Mouse (Mus musculus) heart, postnatal 0 days (tissue): ENCODE measurements around the gene Bglap. TPM values are rescaled to one million over a fixed set of nuclear protein-coding genes. Genes with fewer than 3 reads are reported as not detected.
A peak's percentile ranks its signal among the peaks of the same experiment; 100 is the strongest.
"Not testable (repeated sequence)": the region's sequence is repeated elsewhere in the genome, so short reads cannot be mapped to it uniquely, and the experiment has no call there.

Experiments
- ATAC-seq: fragments of 200-750 bp; cut with Nextera tagmentation; 2 replicates; pipeline ENCODE4 v1.8.0; 2017; ENCODE audit warnings: low read depth, moderate number of reproducible peaks, moderate library complexity; ENCODE audit not compliant: insufficient read depth
- DNase-seq: peaks from one replicate; pipeline ENCODE4 v3.0.0-alpha.2; 2016; ENCODE audit warnings: low spot score
- H3K27ac ChIP-seq: fragments of 300-500 bp; sonication (generic); 2 replicates; pipeline ENCODE4 v1.5.1; 2014; ENCODE audit warnings: low read depth, mild to moderate bottlenecking
- H3K27me3 ChIP-seq: fragments of 300-500 bp; sonication (generic); 2 replicates; pipeline ENCODE4 v1.6.1; 2014; ENCODE audit warnings: low read length, mixed read lengths; ENCODE audit not compliant: control insufficient read depth, insufficient read depth
- H3K36me3 ChIP-seq: fragments of 300-500 bp; sonication (generic); replicated peaks from 2 replicates; pipeline ENCODE4 v1.6.1; 2014; ENCODE audit warnings: low read length, mixed read lengths; ENCODE audit not compliant: control insufficient read depth, insufficient read depth
- H3K4me1 ChIP-seq: fragments of 300-500 bp; sonication (generic); 2 replicates; pipeline ENCODE4 v1.6.1; 2014; ENCODE audit warnings: antibody characterized with exemption; ENCODE audit not compliant: control insufficient read depth, insufficient read depth
- H3K4me2 ChIP-seq: fragments of 300-500 bp; sonication (generic); 2 replicates; pipeline ENCODE4 v1.6.1; 2014; ENCODE audit warnings: low read depth, mild to moderate bottlenecking, low read length, moderate library complexity
- H3K4me3 ChIP-seq: fragments of 300-500 bp; sonication (generic); 2 replicates; pipeline ENCODE4 v1.5.1; 2014; ENCODE audit warnings: low read depth, low read length
- H3K9ac ChIP-seq: fragments of 300-500 bp; sonication (generic); replicated peaks from 2 replicates; pipeline ENCODE4 v1.6.1; 2014; ENCODE audit warnings: low read depth, low read length, mixed read lengths
- H3K9me3 ChIP-seq: fragments of 300-500 bp; sonication (generic); replicated peaks from 2 replicates; pipeline ENCODE4 v1.6.1; 2016; ENCODE audit warnings: low read length; ENCODE audit not compliant: control insufficient read depth
- CTCF ChIP-seq: IDR thresholded peaks from 2 replicates; pipeline ENCODE4 v1.5.1; 2016; ENCODE audit warnings: antibody characterized with exemption, control low read depth, low read depth
- EP300 ChIP-seq: IDR thresholded peaks from 2 replicates; pipeline ENCODE4 v1.6.1; 2016; ENCODE audit warnings: antibody characterized with exemption, low read depth
- WGBS: fragments of 180-500 bp; shearing (Covaris S2); extraction: QIAGEN DNeasy Blood & Tissue Kit; methylation state at CpG from one replicate; pipeline ENCODE4 v1.1.7; 2014; 5-methylcytosine and 5-hydroxymethylcytosine counted together
- polyA plus RNA-seq: library from polyadenylated mRNA; unstranded; fragments of >200 nt; fragmentation: Nextera tagmentation; extraction: Ambion mirVana; gene quantifications from 2 replicates; pipeline ENCODE4 v1.2.1, GENCODE M21; 2015
- total RNA-seq: library from RNA; depleted of rRNA; stranded (reverse); fragments of >200 nt; gene quantifications from 2 replicates; pipeline ENCODE4 v1.2.3, GENCODE M21; 2014; ENCODE audit warnings: low replicate concordance

Bglap gene
- total and polyA plus RNA-seq, 2 experiments from 2014 or later: not detected

GRCm38 (mm10) chr3:88393776-88394375 lies 9.6 kb upstream of the Bglap start:
- TF ChIP-seq EP300 (no peak), CTCF (no peak)
- Histone ChIP-seq H3K4me3 (no peak overlapping the region), H3K36me3 (peaks cover 15% of the 10 kb centered on the region), H3K9ac (no peak overlapping the region), H3K4me1 (no peaks in the 10 kb centered on the region), H3K4me2 (no peak overlapping the region), H3K9me3 (no peaks in the 10 kb centered on the region), H3K27me3 (no peaks in the 10 kb centered on the region), H3K27ac (no peak overlapping the region)
- ATAC-seq (0 out of 2 replicates have a peak, but pooled peaks have one; percentile 11), DNase-seq (no peak)
- 81% methylated on average over 9 of the region's 9 CpGs for WGBS

DNA sequence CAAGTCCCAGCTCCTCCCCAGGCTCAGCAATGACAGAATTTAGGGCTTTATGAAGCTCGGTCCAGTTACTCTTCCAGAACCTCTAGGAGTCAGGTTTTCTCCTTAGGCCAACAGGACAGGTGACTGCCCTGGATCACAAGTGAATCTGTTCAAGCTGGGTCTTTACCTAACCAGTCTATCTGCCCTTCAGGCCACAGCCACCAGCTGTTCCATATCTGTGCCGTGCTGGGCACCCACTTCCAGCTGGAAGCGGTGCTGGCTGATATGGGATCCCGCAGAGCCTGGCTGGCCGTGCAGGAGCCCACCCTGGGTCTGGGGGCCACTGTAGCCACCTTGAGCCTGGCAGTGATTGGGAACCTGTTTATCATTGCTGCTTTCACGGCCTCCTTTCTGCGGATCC lies 1.9 kb downstream of the Bglap start:
- not testable (repeated sequence) for H3K36me3 ChIP-seq, H3K4me1 ChIP-seq, DNase-seq, H3K27me3 ChIP-seq, H3K9ac ChIP-seq, H3K27ac ChIP-seq, H3K4me2 ChIP-seq, H3K9me3 ChIP-seq, ATAC-seq, H3K4me3 ChIP-seq
- WGBS: 33% methylated on average over 1 of the region's 7 CpGs

GRCm38 (mm10) chr3:88381389-88382315 lies 2.6 kb downstream of the Bglap start:
- H3K4me1 ChIP-seq, H3K9me3 ChIP-seq, H3K27ac ChIP-seq, H3K9ac ChIP-seq, H3K4me3 ChIP-seq, H3K36me3 ChIP-seq, DNase-seq, H3K4me2 ChIP-seq, H3K27me3 ChIP-seq: not testable (repeated sequence)
- 0 out of 2 replicates have a peak, but pooled peaks have one; percentile 31 for ATAC-seq
- 15% methylated on average over 17 of the region's 22 CpGs for WGBS

DNA sequence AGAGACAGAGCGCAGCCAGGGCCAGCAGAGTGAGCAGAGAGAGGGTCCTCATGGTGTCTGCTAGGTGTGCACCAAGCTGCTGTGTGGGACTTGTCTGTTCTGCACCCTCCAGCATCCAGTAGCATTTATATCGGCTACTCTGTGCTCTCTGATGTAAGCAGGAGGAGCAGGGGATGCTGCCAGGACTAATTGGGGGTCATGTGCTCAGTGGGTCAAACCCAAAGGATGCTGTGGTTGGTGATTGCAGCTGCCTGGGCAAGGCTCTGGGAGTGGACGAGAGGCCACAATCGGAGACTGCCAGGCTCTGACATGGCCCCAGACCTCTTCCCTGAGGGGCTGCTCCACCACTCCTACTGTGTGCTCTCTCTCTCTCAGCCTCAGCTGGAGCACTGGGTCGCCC lies 5.7 kb downstream of the Bglap start, which contains the start of gene Bglap2:
Gene Bglap2, minus strand, starts transcription at position 101 of the 400 bp plus-strand sequence.
- H3K4me3 ChIP-seq, ATAC-seq, H3K9me3 ChIP-seq, H3K4me2 ChIP-seq, H3K36me3 ChIP-seq, H3K27ac ChIP-seq, H3K9ac ChIP-seq, DNase-seq, H3K4me1 ChIP-seq, H3K27me3 ChIP-seq: not testable (repeated sequence)
- 75% methylated on average over 4 of the region's 5 CpGs for WGBS

DNA sequence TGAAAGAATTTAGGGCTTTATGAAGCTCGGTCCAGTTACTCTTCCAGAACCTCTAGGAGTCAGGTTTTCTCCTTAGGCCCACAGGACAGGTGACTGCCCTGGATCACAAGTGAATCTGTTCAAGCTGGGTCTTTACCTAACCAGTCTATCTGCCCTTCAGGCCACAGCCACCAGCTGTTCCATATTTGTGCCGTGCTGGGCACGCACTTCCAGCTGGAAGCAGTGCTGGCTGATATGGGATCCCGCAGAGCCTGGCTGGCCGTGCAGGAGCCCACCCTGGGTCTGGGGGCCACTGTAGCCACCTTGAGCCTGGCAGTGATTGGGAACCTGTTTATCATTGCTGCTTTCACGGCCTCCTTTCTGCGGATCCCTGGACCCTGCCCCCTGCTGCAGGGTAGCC lies 7.6 kb downstream of the Bglap start:
- not testable (repeated sequence) for H3K4me3 ChIP-seq, H3K9me3 ChIP-seq, H3K36me3 ChIP-seq, H3K27ac ChIP-seq, DNase-seq, H3K9ac ChIP-seq, H3K27me3 ChIP-seq, H3K4me1 ChIP-seq
- H3K4me2 ChIP-seq: peak overlapping the region; percentile 33
- 12% methylated on average over 5 of the region's 7 CpGs for WGBS
- peak; percentile 28; the same call in 1 of the 2 replicates for ATAC-seq

- H3K4me1 ChIP-seq, H3K9ac ChIP-seq, H3K27ac ChIP-seq, H3K36me3 ChIP-seq, H3K4me3 ChIP-seq, H3K9me3 ChIP-seq, H3K27me3 ChIP-seq: not testable (repeated sequence)
- H3K4me2 ChIP-seq: peak overlapping the region; percentile 33
- DNase-seq (peak; percentile 35), ATAC-seq (peak; percentile 85)
- WGBS: 12% methylated on average over 16 of the region's 19 CpGs
Observed at GRCm38 (mm10) chr3:88375750-88376626, 8.3 kb downstream of the Bglap start.

- not testable (repeated sequence) for H3K9ac ChIP-seq, DNase-seq, H3K36me3 ChIP-seq, H3K4me1 ChIP-seq, H3K27ac ChIP-seq, ATAC-seq, H3K9me3 ChIP-seq, H3K4me2 ChIP-seq, H3K27me3 ChIP-seq, H3K4me3 ChIP-seq
- WGBS: 84% methylated on average over 9 of the region's 9 CpGs
Observed at GRCm38 (mm10) chr3:88372643-88373042, 11.6 kb downstream of the Bglap start, which contains the start of gene Bglap3. Bglap3 (minus strand) TSS chr3:88372743.

- H3K27me3 ChIP-seq: peaks cover 10% of the 10 kb centered on the region
- H3K27ac ChIP-seq, H3K9ac ChIP-seq, H3K36me3 ChIP-seq, H3K4me1 ChIP-seq, H3K9me3 ChIP-seq, DNase-seq, H3K4me2 ChIP-seq, ATAC-seq, H3K4me3 ChIP-seq: not testable (repeated sequence)
- WGBS: 52% methylated on average over 7 of the region's 7 CpGs
Observed at GRCm38 (mm10) chr3:88368511-88368910, 15.8 kb downstream of the Bglap start.
